23 mouse cellular contexts compared by ENCODE assay signal in the genomic region with DNA sequence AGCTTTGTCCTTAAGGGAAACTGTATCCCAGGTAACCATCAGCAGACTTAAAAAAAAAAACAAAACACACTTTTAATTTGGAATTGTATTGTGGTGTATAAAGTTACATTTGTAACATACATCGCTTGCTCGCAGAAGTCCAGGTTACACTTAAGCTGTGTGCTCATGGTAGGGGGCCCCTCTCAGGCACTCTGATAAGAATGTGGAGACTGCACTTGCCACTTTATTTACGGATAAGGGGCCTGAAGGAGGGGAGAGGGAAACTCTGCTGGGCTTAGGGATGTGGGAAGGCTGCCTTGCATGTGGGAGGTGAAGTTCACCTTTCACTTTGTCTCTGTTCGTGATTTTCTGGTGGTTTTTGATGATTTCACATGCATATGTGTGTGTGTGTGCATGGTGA. TPM values are rescaled to one million over a fixed set of nuclear protein-coding genes. Genes with fewer than 3 reads are reported as not detected.
"Had no signal": no experiment of that assay in that cellular context is flagged by ENCODE, and none has a peak within 500 bp of the region (broad histone marks: within the 10 kb centered on the region; RNA-seq: fewer than 3 reads in every experiment).

No protein-coding gene starts in this region.

- ATAC-seq: liver, postnatal 0 days; midbrain, embryonic 13.5 days; midbrain, embryonic 15.5 days had no signal

- H3K9me3 ChIP-seq: liver, embryonic 13.5 days; liver, embryonic 15.5 days; midbrain, embryonic 13.5 days; midbrain, embryonic 15.5 days; neural tube, embryonic 12.5 days; stomach, embryonic 15.5 days had no signal

- H3K4me1 ChIP-seq: liver, embryonic 13.5 days; liver, embryonic 15.5 days; megakaryocyte, embryonic 14.5 days; neural tube, embryonic 12.5 days; stomach, embryonic 15.5 days had no signal

- H3K4me2 ChIP-seq: liver, embryonic 13.5 days; liver, embryonic 15.5 days; midbrain, embryonic 11.5 days; midbrain, embryonic 13.5 days; midbrain, embryonic 15.5 days; neural tube, embryonic 12.5 days; stomach, embryonic 15.5 days had no signal

- H3K27me3 ChIP-seq: liver, embryonic 13.5 days; liver, embryonic 15.5 days; midbrain, embryonic 13.5 days; midbrain, embryonic 15.5 days; neural tube, embryonic 12.5 days; stomach, embryonic 15.5 days had no signal

- H3K9ac ChIP-seq: liver, embryonic 13.5 days; liver, embryonic 15.5 days; liver, postnatal 0 days; midbrain, embryonic 13.5 days; midbrain, embryonic 15.5 days; neural tube, embryonic 12.5 days; stomach, embryonic 15.5 days had no signal

- H3K4me3 ChIP-seq: liver, embryonic 13.5 days; liver, embryonic 15.5 days; megakaryocyte, embryonic 14.5 days; midbrain, embryonic 13.5 days; midbrain, embryonic 15.5 days; neural tube, embryonic 12.5 days; stomach, embryonic 15.5 days had no signal

- DNase-seq: liver, embryonic 13.5 days; liver, postnatal 0 days; lung, adult 2 months; lung, postnatal 36 days; right cerebral cortex, postnatal 14 days; thymus, adult 2 months; thymus, postnatal 25 days; thymus, postnatal 4 days had no signal

- H3K27ac ChIP-seq: liver, embryonic 13.5 days; liver, embryonic 15.5 days; macrophage; midbrain, embryonic 13.5 days; midbrain, embryonic 15.5 days; neural tube, embryonic 12.5 days; stomach, embryonic 15.5 days; stomach, postnatal 0 days had no signal

- H3K36me3 ChIP-seq: liver, embryonic 13.5 days; liver, embryonic 15.5 days; midbrain, embryonic 13.5 days; midbrain, embryonic 15.5 days; neural tube, embryonic 12.5 days; stomach, embryonic 15.5 days had no signal

RNA-seq across cellular contexts. Expression of gene Ccdc185, which starts 58.7 kb away (rescaled TPM):
- total RNA-seq: megakaryocyte progenitor cell, adult 5-6 weeks; midbrain, postnatal 0 days; neutrophil, adult 5-6 weeks had no signal
- polyA plus RNA-seq: liver, embryonic 13.5 days; liver, embryonic 15.5 days; liver, postnatal 0 days; lung, adult 2 months; macrophage; midbrain, embryonic 11.5 days; midbrain, embryonic 13.5 days; midbrain, embryonic 15.5 days; midbrain, postnatal 0 days; neural tube, embryonic 12.5 days; neural tube, embryonic 14.5 days; spleen, adult 2 months; stomach, embryonic 15.5 days; stomach, postnatal 0 days; thymus, adult 2 months; urinary bladder, adult 2 months had no signal
